Mouse (Mus musculus): ENCODE results near the gene Hmmr. TPM values are rescaled to one million over a fixed set of nuclear protein-coding genes. Genes with fewer than 3 reads are reported as not detected.

Gene Hmmr
- polyA plus RNA-seq, 1 experiment from 2014 or later = 7.8 TPM

GRCm38 (mm10) chr11:40693366-40693951, 39.8 kb downstream of the Hmmr start:
- H3K9me3 ChIP-seq = no peaks in the 10 kb centered on the region
- H3K36me3 ChIP-seq = no peaks in the 10 kb centered on the region
- peak overlapping the region; percentile 94 for H3K4me2 ChIP-seq
- peak; percentile 21; the same call in 1 of the 2 replicates for ATAC-seq (ENCODE audit: low read depth)
- peak overlapping the region; percentile 81 for H3K9ac ChIP-seq
- peak overlapping the region; percentile 91 for H3K4me3 ChIP-seq
- peak overlapping the region; percentile 94 for H3K27ac ChIP-seq (replicated peaks)
- H3K27me3 ChIP-seq = no peaks in the 10 kb centered on the region
- 1% methylated on average over 16 of the region's 16 CpGs for WGBS
- H3K4me1 ChIP-seq (replicated peaks) = peaks cover 41% of the 10 kb centered on the region

- Histone ChIP-seq H3K9me3 (no peaks in the 10 kb centered on the region), H3K36me3 (no peaks in the 10 kb centered on the region), H3K4me3 (peak overlapping the region; percentile 91), H3K27ac (replicated peaks) (peak overlapping the region; percentile 94), H3K27me3 (no peaks in the 10 kb centered on the region), H3K9ac (peak overlapping the region; percentile 83), H3K4me1 (replicated peaks) (peaks cover 41% of the 10 kb centered on the region), H3K4me2 (peak overlapping the region; percentile 94)
- peak; percentile 97 for ATAC-seq (ENCODE audit: low read depth)
- WGBS = under 1% methylated on average over 36 of the region's 36 CpGs
Observed at GRCm38 (mm10) chr11:40692511-40693365, 40.5 kb downstream of the Hmmr start.

GRCm38 (mm10) chr11:40692101-40692509, 41.1 kb downstream of the Hmmr start:
- H3K9me3 ChIP-seq = no peaks in the 10 kb centered on the region
- peak overlapping the region; percentile 91 for H3K4me3 ChIP-seq
- H3K36me3 ChIP-seq = peaks cover 5% of the 10 kb centered on the region
- peaks cover 41% of the 10 kb centered on the region for H3K4me1 ChIP-seq (replicated peaks)
- H3K4me2 ChIP-seq = peak overlapping the region; percentile 94
- under 1% methylated on average over 26 of the region's 28 CpGs for WGBS
- no peaks in the 10 kb centered on the region for H3K27me3 ChIP-seq
- peak overlapping the region; percentile 83 for H3K9ac ChIP-seq
- peak overlapping the region; percentile 94 for H3K27ac ChIP-seq (replicated peaks)
- peak; percentile 74 for ATAC-seq (ENCODE audit: low read depth)

GRCm38 (mm10) chr11:40690444-40691127, 42.6 kb downstream of the Hmmr start:
- no peak for ATAC-seq (ENCODE audit: low read depth)
- Histone ChIP-seq H3K4me1 (replicated peaks) (peaks cover 41% of the 10 kb centered on the region), H3K9ac (0 out of 2 replicates have a peak overlapping the region, but pooled peaks have one; percentile 83), H3K4me2 (peak overlapping the region; percentile 94), H3K9me3 (no peaks in the 10 kb centered on the region), H3K4me3 (0 out of 2 replicates have a peak overlapping the region, but pooled peaks have one; percentile 91), H3K36me3 (peaks cover 18% of the 10 kb centered on the region), H3K27me3 (no peaks in the 10 kb centered on the region), H3K27ac (replicated peaks) (no peak overlapping the region)
- 75% methylated on average over 5 of the region's 5 CpGs for WGBS

GRCm38 (mm10) chr11:40683295-40683694, 49.9 kb downstream of the Hmmr start:
- no peak overlapping the region for H3K4me3 ChIP-seq
- no peaks in the 10 kb centered on the region for H3K9me3 ChIP-seq
- no peaks in the 10 kb centered on the region for H3K27me3 ChIP-seq
- H3K27ac ChIP-seq (replicated peaks) = no peak overlapping the region
- WGBS = 24% methylated on average over 3 of the region's 3 CpGs
- no peaks in the 10 kb centered on the region for H3K4me1 ChIP-seq (replicated peaks)
- ATAC-seq (ENCODE audit: low read depth) = no peak
- peaks cover 81% of the 10 kb centered on the region for H3K36me3 ChIP-seq
- no peak overlapping the region for H3K9ac ChIP-seq
- no peak overlapping the region for H3K4me2 ChIP-seq

GRCm38 (mm10) chr11:40682456-40682855, 50.8 kb downstream of the Hmmr start:
- H3K4me2 ChIP-seq = no peak overlapping the region
- H3K4me1 ChIP-seq (replicated peaks) = no peaks in the 10 kb centered on the region
- no peak overlapping the region for H3K4me3 ChIP-seq
- no peak for ATAC-seq (ENCODE audit: low read depth)
- 0 out of 2 replicates have a peak, but pooled peaks cover 2% of the 10 kb centered on the region for H3K9me3 ChIP-seq
- H3K27me3 ChIP-seq = no peaks in the 10 kb centered on the region
- WGBS = 95% methylated on average over 3 of the region's 3 CpGs
- no peak overlapping the region for H3K27ac ChIP-seq (replicated peaks)
- no peak overlapping the region for H3K9ac ChIP-seq
- H3K36me3 ChIP-seq = peaks cover 88% of the 10 kb centered on the region

GRCm38 (mm10) chr11:40677169-40677568, 56.1 kb downstream of the Hmmr start:
- Histone ChIP-seq H3K27me3 (no peaks in the 10 kb centered on the region), H3K36me3 (peaks cover 57% of the 10 kb centered on the region), H3K27ac (replicated peaks) (no peak overlapping the region), H3K4me1 (replicated peaks) (no peaks in the 10 kb centered on the region), H3K9me3 (0 out of 2 replicates have a peak, but pooled peaks cover 5% of the 10 kb centered on the region), H3K9ac (no peak overlapping the region), H3K4me2 (no peak overlapping the region), H3K4me3 (no peak overlapping the region)
- ATAC-seq (ENCODE audit: low read depth) = no peak
- 97% methylated on average over 1 of the region's 1 CpGs for WGBS

GRCm38 (mm10) chr11:40675014-40675730, 58.0 kb downstream of the Hmmr start:
- H3K27ac ChIP-seq (replicated peaks) = no peak overlapping the region
- 86% methylated on average over 4 of the region's 4 CpGs for WGBS
- no peaks in the 10 kb centered on the region for H3K27me3 ChIP-seq
- no peak for ATAC-seq (ENCODE audit: low read depth)
- no peaks in the 10 kb centered on the region for H3K4me1 ChIP-seq (replicated peaks)
- H3K9me3 ChIP-seq = 0 out of 2 replicates have a peak, but pooled peaks cover 5% of the 10 kb centered on the region
- no peak overlapping the region for H3K4me2 ChIP-seq
- H3K9ac ChIP-seq = no peak overlapping the region
- no peak overlapping the region for H3K4me3 ChIP-seq
- H3K36me3 ChIP-seq = peaks cover 39% of the 10 kb centered on the region

Other genes starting within 250 kb of the Hmmr start
- 68.7 and 72.2 TPM in 2 replicates for gene Mat2b, start 38.2 kb downstream of the Hmmr start, polyA plus RNA-seq (2015; fragmentation: Nextera tagmentation; extraction: Ambion mirVana)
- 70.9 and 81.8 TPM in 2 replicates for gene Nudcd2, start 245 bp upstream of the Hmmr start, polyA plus RNA-seq (2015; fragmentation: Nextera tagmentation; extraction: Ambion mirVana)
- gene Ccng1, start 21.9 kb upstream of the Hmmr start, polyA plus RNA-seq (2015; fragmentation: Nextera tagmentation; extraction: Ambion mirVana) = 41.8 and 44.1 TPM in 2 replicates

Measured in neural tube, embryonic 13.5 days (tissue).